Mouse (Mus musculus) heart, embryonic 10.5 days (tissue): ENCODE measurements at regions not wholly inside any gene's neighbourhood (a gene's known extent, or its start where the extent isn't known, plus 50 kb on each side); places are given as distances from the start of the nearest gene placed in this dataset.

Experiments
- DNase-seq: peaks from one replicate; pipeline ENCODE4 v3.0.0-alpha.2; 2017; ENCODE audit warnings: low spot score
- H3K27ac ChIP-seq: fragments of 300-500 bp; sonication (generic); 2 replicates; pipeline ENCODE4 v1.5.1; 2016; ENCODE audit warnings: mild to moderate bottlenecking
- H3K27me3 ChIP-seq: fragments of 300-500 bp; sonication (generic); 2 replicates; pipeline ENCODE4 v1.6.1; 2016; ENCODE audit warnings: mild to moderate bottlenecking; ENCODE audit not compliant: poor library complexity, insufficient read depth, severe bottlenecking
- H3K36me3 ChIP-seq: fragments of 300-500 bp; sonication (generic); 2 replicates; pipeline ENCODE4 v1.6.1; 2016; ENCODE audit warnings: mild to moderate bottlenecking, moderate library complexity
- H3K4me1 ChIP-seq: fragments of 300-500 bp; sonication (generic); 2 replicates; pipeline ENCODE4 v1.6.1; 2016; ENCODE audit warnings: mild to moderate bottlenecking
- H3K4me3 ChIP-seq: fragments of 300-500 bp; sonication (generic); 2 replicates; pipeline ENCODE4 v1.5.1; 2016; ENCODE audit warnings: mild to moderate bottlenecking, moderate library complexity
- H3K9me3 ChIP-seq: fragments of 300-500 bp; sonication (generic); 2 replicates; pipeline ENCODE4 v1.6.1; 2016; ENCODE audit warnings: mild to moderate bottlenecking, moderate library complexity
- WGBS: fragments of 180-500 bp; shearing (Covaris S2); methylation state at CpG from one replicate; pipeline ENCODE4 v1.1.7; 2016; 5-methylcytosine and 5-hydroxymethylcytosine counted together

- Histone ChIP-seq H3K9me3 (peaks cover 5% of the 10 kb centered on the region), H3K4me1 (no peaks in the 10 kb centered on the region), H3K27me3 (no peaks in the 10 kb centered on the region), H3K4me3 (no peak overlapping the region), H3K36me3 (no peaks in the 10 kb centered on the region), H3K27ac (no peak overlapping the region)
- 63% methylated on average over 4 of the region's 4 CpGs for WGBS
- no peak for DNase-seq
Observed at GRCm38 (mm10) chr10:17261192-17261824, 461.7 kb upstream of the Cited2 start.

- WGBS = 60% methylated on average over 3 of the region's 3 CpGs
- no peaks in the 10 kb centered on the region for H3K27me3 ChIP-seq
- H3K4me3 ChIP-seq = no peak overlapping the region
- H3K27ac ChIP-seq = no peak overlapping the region
- H3K4me1 ChIP-seq = no peaks in the 10 kb centered on the region
- H3K9me3 ChIP-seq = peaks cover 5% of the 10 kb centered on the region
- DNase-seq = no peak
- H3K36me3 ChIP-seq = no peaks in the 10 kb centered on the region
Observed at GRCm38 (mm10) chr10:17261825-17262205, 461.2 kb upstream of the Cited2 start.

- Histone ChIP-seq H3K9me3 (no peaks in the 10 kb centered on the region), H3K4me3 (no peak overlapping the region), H3K27me3 (no peaks in the 10 kb centered on the region), H3K4me1 (no peaks in the 10 kb centered on the region), H3K36me3 (no peaks in the 10 kb centered on the region), H3K27ac (no peak overlapping the region)
- WGBS = 76% methylated on average over 5 of the region's 5 CpGs
- DNase-seq = no peak
Observed at GRCm38 (mm10) chr10:17272646-17273045, 450.4 kb upstream of the Cited2 start.

GRCm38 (mm10) chr10:17273855-17274254 is 449.2 kb upstream of the Cited2 start:
- no peak overlapping the region for H3K27ac ChIP-seq
- no peaks in the 10 kb centered on the region for H3K9me3 ChIP-seq
- WGBS = 85% methylated on average over 3 of the region's 3 CpGs
- DNase-seq = no peak
- no peaks in the 10 kb centered on the region for H3K36me3 ChIP-seq
- no peak overlapping the region for H3K4me3 ChIP-seq
- H3K27me3 ChIP-seq = no peaks in the 10 kb centered on the region
- no peaks in the 10 kb centered on the region for H3K4me1 ChIP-seq

GRCm38 (mm10) chr10:17275214-17275613 is 447.8 kb upstream of the Cited2 start:
- H3K4me3 ChIP-seq = no peak overlapping the region
- H3K4me1 ChIP-seq = no peaks in the 10 kb centered on the region
- no peak for DNase-seq
- no peak overlapping the region for H3K27ac ChIP-seq
- H3K27me3 ChIP-seq = no peaks in the 10 kb centered on the region
- WGBS = 78% methylated on average over 1 of the region's 1 CpGs
- H3K36me3 ChIP-seq = no peaks in the 10 kb centered on the region
- H3K9me3 ChIP-seq = no peaks in the 10 kb centered on the region

GRCm38 (mm10) chr10:17277911-17278310 is 445.1 kb upstream of the Cited2 start:
- H3K36me3 ChIP-seq = no peaks in the 10 kb centered on the region
- no peaks in the 10 kb centered on the region for H3K4me1 ChIP-seq
- H3K4me3 ChIP-seq = no peak overlapping the region
- H3K9me3 ChIP-seq = no peaks in the 10 kb centered on the region
- H3K27me3 ChIP-seq = no peaks in the 10 kb centered on the region
- DNase-seq = no peak
- no peak overlapping the region for H3K27ac ChIP-seq

GRCm38 (mm10) chr10:17284858-17285257 is 438.2 kb upstream of the Cited2 start:
- no peak for DNase-seq
- no peak overlapping the region for H3K4me3 ChIP-seq
- no peak overlapping the region for H3K27ac ChIP-seq
- H3K27me3 ChIP-seq = no peaks in the 10 kb centered on the region
- H3K4me1 ChIP-seq = no peaks in the 10 kb centered on the region
- WGBS = 91% methylated on average over 5 of the region's 5 CpGs
- no peaks in the 10 kb centered on the region for H3K36me3 ChIP-seq
- no peaks in the 10 kb centered on the region for H3K9me3 ChIP-seq

- no peak overlapping the region for H3K4me3 ChIP-seq
- WGBS = 72% methylated on average over 2 of the region's 2 CpGs
Observed at GRCm38 (mm10) chr10:17287141-17287540, 435.9 kb upstream of the Cited2 start.

GRCm38 (mm10) chr10:17288231-17288630 is 434.8 kb upstream of the Cited2 start:
- DNase-seq = no peak
- Histone ChIP-seq H3K27ac (no peak overlapping the region), H3K27me3 (no peaks in the 10 kb centered on the region), H3K36me3 (no peaks in the 10 kb centered on the region), H3K9me3 (no peaks in the 10 kb centered on the region), H3K4me3 (no peak overlapping the region), H3K4me1 (no peaks in the 10 kb centered on the region)
- WGBS = 45% methylated on average over 2 of the region's 2 CpGs

More at GRCm38 (mm10) chr10:17287141-17287540, 435.9 kb upstream of the Cited2 start:
- Histone ChIP-seq H3K9me3 (no peaks in the 10 kb centered on the region), H3K36me3 (no peaks in the 10 kb centered on the region), H3K27ac (no peak overlapping the region), H3K4me1 (no peaks in the 10 kb centered on the region), H3K27me3 (no peaks in the 10 kb centered on the region)
- DNase-seq = no peak

GRCm38 (mm10) chr10:17292331-17292730 is 430.7 kb upstream of the Cited2 start:
- DNase-seq = no peak
- no peaks in the 10 kb centered on the region for H3K9me3 ChIP-seq
- H3K4me3 ChIP-seq = no peak overlapping the region
- 83% methylated on average over 6 of the region's 6 CpGs for WGBS
- H3K27ac ChIP-seq = no peak overlapping the region
- H3K27me3 ChIP-seq = no peaks in the 10 kb centered on the region
- H3K4me1 ChIP-seq = no peaks in the 10 kb centered on the region
- H3K36me3 ChIP-seq = no peaks in the 10 kb centered on the region

- H3K4me3 ChIP-seq = no peak overlapping the region
- no peaks in the 10 kb centered on the region for H3K9me3 ChIP-seq
- H3K36me3 ChIP-seq = no peaks in the 10 kb centered on the region
- 0 out of 2 replicates have a peak, but pooled peaks cover 1% of the 10 kb centered on the region for H3K4me1 ChIP-seq
- no peak overlapping the region for H3K27ac ChIP-seq
- DNase-seq = no peak
- WGBS = 74% methylated on average over 3 of the region's 3 CpGs
- no peaks in the 10 kb centered on the region for H3K27me3 ChIP-seq
Observed at GRCm38 (mm10) chr10:17294440-17294839, 428.6 kb upstream of the Cited2 start.

GRCm38 (mm10) chr10:17295157-17295556 is 427.9 kb upstream of the Cited2 start:
- Histone ChIP-seq H3K36me3 (no peaks in the 10 kb centered on the region), H3K9me3 (no peaks in the 10 kb centered on the region), H3K4me1 (peaks cover 9% of the 10 kb centered on the region; the same call in 1 of the 2 replicates), H3K27me3 (no peaks in the 10 kb centered on the region), H3K27ac (no peak overlapping the region), H3K4me3 (no peak overlapping the region)
- WGBS = 70% methylated on average over 3 of the region's 3 CpGs
- no peak for DNase-seq

GRCm38 (mm10) chr10:17299600-17299999 is 423.4 kb upstream of the Cited2 start:
- Histone ChIP-seq H3K36me3 (no peaks in the 10 kb centered on the region), H3K9me3 (no peaks in the 10 kb centered on the region), H3K27me3 (no peaks in the 10 kb centered on the region), H3K4me3 (no peak overlapping the region), H3K4me1 (peaks cover 10% of the 10 kb centered on the region; the same call in 1 of the 2 replicates), H3K27ac (peak overlapping the region; percentile 80)
- DNase-seq = no peak
- WGBS = 10% methylated on average over 6 of the region's 6 CpGs

GRCm38 (mm10) chr10:17326724-17327123 is 396.3 kb upstream of the Cited2 start:
- peaks cover 12% of the 10 kb centered on the region for H3K4me1 ChIP-seq
- H3K36me3 ChIP-seq = no peaks in the 10 kb centered on the region
- no peaks in the 10 kb centered on the region for H3K9me3 ChIP-seq
- no peak overlapping the region for H3K27ac ChIP-seq
- H3K27me3 ChIP-seq = no peaks in the 10 kb centered on the region
- no peak for DNase-seq
- H3K4me3 ChIP-seq = no peak overlapping the region
- 89% methylated on average over 3 of the region's 3 CpGs for WGBS
